Mouse (Mus musculus): ENCODE data around the gene Popdc3.
"Not testable (repeated sequence)": the region's sequence is repeated elsewhere in the genome, so short reads cannot be mapped to it uniquely, and the experiment has no call there.

The Popdc3 gene

DNA sequence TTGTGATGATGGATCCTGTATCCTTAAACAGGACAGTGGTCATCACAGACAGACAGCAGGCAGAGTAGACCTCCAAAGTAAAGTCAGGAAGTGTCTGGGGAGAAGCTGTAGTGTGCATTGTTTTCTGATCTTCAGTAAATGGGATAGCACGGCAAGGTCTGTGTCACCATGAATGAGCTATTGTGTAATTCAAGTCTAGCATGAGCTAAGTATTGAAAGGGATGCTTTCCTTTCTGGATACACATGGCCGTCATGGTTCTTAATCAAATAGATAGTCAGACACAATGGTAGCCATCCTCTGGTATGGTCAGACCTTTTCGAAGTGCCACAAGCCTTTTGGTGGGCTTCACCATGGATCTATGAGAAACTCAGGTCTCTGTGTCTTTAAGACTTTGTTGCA, 142.4 kb downstream of the Popdc3 start:
- no peak for DNase-seq

DNA sequence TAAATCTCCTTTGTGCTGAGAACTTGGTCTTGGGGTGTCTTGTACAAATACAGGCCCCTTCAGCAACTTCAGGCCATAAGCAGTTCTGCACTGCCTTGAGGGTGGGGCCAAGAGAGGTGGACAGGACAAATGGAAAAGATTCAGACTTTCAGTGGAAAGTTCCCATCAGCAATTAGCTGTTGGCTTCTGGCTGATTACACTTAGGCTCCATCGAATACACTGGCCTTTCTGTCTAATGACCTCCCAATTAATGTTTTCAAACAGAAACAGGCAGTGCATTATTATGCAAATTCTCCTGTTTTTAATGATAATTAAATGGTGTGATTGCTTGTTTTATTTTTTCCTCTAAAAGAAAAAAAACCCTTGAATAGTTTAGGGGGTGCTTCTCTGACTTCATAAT, 146.3 kb downstream of the Popdc3 start:
- no peak for DNase-seq

DNA sequence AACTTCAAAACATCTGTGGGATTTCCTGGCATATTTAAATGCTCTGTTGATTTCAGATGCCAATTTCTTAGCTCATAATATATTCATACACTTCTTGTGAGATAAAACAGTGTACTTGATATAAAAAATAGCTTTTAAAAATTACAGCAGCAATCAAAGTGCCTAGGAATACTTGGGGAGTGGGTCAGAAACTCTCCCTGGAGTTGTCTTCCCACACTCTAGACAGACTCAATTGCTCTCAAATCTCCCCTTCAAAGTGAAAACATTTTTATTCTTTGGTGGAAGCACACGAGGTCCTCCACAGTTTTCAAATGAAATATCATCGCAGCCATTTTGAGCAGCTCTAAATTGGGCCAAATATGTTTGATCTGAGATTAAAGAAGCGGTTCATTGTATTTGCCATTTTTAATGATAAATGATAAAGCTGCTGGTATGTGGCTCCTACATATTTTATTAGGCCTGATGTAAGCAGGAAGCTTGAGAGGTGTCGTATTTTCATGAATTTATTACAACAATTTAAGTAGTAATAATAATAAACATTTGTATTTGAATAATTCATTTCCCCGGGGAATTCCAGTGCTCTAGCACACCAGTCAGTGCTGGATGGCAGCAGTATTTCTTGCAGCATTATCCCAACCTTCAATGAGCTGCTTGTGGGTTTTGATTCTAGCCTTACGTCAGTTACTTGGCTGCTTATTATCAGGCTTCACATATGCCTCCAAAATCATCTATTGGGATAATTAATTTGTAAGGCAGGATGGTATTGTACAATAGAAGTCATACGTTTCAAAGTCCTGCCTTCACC, 150.5 kb downstream of the Popdc3 start:
- DNase-seq, result no peak

DNA sequence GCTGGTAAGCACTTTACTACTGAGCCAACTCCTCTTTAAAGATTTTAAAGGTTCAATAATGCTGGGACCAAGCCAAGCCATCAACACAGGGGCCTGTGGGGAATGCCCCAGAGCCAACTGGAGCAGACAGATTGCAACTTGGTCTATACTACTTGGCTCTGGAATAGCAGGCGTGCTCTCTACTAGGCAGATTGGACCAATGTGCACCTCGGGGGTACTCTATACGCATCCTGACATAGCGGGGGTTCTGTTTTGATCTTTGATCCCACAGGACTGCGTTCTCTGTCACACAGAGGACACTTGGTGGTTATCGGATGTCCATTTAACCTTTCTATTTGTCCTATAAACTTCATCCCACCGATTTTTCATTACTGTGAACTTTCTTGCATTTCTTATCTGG, 157.0 kb downstream of the Popdc3 start:
- DNase-seq, result no peak

DNA sequence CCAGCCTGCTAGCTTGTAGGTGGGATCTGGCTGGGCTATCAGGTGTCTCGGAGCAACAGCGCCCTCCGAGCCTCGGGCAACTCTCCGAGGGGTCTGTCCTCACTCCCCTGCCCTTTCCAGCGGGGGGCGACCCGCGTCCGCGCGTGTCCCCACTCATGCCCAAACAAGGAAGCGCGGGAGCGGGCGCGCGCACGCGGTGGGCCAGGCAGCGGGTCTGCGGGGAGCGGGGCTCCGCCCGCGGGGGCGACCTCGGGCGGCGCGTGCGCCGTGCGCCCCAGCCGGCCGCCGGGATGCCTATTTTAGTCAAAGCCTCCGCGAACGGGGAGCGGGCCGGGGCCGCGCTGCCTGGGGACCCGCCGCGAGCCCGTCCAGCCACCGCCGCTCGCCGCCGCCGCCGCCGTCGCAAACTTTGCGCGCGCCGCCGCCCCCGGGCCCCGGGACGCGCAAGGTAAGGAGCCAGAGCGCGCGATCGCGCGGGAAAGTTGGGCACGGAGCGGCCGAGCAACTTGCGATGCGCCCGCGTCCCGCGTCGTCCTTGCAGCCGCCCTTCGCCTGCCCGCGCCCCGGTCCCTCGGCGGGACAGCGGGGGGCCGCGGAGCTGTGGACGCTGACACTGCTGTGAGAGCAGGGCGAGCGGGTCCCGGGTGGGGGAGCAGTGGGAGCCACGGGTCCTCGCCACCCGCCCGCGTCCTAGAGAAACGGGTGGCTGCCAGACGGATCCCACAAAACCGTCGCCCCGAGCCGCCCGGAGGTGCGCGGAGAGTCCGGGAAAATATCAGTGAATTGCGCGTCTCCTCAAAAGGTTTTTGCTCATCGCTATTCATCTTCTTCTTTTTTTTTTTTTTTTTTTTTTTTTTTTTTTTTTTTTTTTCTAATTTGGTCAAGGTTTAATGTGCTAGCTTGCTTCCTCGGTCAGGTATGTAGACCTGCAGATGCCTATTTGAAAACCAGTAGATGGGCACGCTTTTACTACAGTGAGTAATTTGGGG, 157.8 kb downstream of the Popdc3 start, which contains the start of gene Bves:
TSS of gene Bves (plus strand) at position 339 of the 989 bp plus-strand sequence.
- no peak for DNase-seq

DNA sequence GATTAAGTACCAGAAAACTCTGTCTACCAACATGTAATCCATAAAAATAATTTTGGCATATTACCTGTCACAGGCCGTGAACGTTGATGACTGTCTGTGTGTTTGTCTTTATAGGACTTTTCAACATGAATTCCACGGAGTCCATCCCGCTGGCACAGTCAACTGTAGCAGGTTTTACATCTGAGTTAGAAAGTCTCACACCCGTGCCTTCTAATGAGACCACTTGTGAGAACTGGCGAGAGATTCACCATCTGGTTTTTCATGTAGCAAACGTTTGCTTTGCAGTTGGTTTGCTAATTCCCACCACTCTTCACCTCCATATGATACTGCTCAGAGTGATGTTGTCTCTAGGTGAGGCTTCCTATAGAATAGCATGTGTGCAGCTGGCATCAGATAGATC, 161.2 kb downstream of the Popdc3 start:
- DNase-seq, result no peak

DNA sequence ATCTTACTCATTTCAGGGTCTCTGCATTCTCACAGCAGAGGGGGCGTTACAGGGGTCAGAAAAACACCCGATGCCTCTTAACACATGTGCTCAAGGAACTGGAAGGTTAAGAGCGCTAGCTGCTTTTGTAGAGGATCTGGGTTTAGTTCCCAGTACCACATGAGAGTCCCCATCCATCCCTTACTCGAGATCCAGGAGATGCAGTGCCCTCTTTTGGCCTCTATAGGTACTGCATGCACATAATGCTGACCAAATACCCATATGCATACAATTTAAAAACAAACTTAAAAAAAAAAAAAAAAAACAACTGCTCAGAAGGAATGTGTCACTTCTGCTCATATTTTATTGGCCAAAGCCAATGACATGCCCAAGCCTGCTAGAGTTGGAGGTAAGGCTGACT, 166.5 kb downstream of the Popdc3 start:
- no peak for DNase-seq

DNA sequence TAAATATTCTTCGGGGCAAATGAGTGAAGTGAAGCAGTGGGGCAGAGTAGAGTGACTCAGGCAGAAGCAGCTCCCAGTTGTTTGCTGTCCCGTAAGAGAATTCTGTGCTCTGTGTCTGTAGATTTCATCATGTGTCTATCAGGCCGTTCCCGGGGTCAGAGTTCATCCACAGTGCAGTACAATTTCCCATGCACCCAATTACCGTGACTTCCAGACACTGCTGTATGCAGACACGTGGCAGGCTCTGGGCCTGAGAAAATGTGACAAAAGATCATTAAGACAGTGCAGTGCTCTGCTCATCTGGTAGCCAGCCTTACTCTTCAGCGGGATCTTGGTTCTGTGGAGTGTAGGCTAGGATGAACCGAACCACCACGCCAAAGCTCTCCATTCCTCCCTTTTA, 167.3 kb downstream of the Popdc3 start:
- no peak for DNase-seq

DNA sequence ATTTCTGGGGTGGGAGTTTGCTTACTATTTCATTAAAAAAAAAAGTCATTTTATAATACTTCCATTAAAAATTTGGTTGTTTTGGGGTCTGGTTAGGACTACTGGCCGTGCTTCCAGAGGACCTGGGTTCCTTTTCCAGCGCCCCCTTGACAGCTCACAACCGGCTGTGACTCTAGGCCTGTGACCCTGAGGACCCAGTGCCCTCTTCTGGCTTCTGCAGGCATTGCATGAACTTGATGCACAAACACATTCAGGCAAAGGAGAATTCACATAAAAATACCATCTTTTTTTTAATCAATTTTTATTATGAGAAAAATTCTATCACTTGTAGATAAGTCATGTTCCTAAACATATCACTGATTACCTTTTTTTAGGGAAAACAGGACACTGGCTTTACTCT, 170.2 kb downstream of the Popdc3 start:
- not testable (repeated sequence) for DNase-seq

DNA sequence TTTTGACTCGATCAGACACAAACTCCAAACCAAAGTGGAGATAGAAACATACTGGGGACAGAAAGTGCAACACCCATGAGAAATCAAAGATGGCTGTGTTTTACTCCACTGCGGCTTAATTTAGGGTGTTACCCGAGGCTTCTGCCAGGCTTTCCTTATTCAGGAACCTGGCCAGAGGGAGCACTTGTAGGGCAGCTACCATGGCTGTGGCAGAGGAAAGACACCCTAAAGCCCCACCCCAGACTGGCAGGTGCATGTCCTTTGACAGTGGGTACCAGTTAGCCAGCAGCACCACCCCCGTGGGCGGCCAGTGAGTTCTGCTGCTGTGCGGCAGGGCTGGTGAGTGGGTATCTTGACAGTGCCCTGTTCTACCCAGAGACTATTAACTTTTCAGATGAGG, 178.2 kb downstream of the Popdc3 start:
- no peak for DNase-seq

DNA sequence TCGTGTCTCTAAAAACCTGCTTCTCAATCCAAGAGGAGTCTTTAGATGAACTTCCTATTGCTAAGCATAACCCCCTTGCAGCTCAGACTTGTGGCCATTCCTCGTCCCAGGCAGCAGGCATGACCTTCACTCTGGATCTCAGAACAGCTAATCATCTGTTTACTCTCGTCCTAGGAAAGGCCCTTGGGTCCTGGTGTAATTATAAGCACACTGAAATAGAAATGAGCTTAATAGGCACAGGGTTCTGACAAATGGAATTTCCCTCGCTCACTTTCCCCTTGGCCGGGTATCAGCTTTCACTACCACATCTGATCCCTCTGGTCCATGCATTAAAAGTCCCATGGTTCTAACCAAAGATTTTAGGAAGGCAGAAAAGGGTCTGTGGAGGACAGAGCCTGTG, 185.5 kb downstream of the Popdc3 start:
- no peak for DNase-seq

DNA sequence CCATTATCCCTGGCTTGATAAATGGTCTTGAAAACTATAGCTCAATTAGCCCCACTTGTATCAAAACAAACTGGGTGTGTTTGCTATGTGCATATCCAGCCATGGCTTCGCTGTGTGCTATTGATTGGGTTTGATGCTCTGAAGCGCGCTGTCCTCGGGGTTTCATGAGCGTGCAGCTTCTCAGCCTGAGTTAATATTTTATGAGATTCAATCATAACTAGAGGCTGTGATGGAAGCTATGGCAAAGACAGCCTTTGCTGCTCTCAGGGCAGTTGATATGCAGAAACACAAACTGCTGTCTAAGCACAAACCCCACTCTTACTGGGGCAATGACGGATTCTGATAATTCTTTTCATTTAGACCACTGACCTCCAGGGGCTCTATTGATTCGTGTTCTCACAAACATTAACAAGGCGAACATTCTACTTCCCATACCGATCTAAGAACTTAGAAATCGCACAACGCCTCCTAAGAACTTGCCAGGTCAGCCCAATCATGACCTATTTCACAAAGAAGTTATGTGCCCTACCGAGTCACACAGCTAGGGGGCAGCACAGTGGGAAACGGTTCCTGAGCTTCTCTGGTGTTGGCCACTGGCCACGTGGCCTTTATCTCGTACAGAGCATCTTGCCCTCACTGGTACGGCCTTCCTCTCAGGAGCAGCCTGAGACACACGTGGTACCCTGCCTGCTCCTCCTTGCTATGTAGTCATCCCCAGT, 189.2 kb downstream of the Popdc3 start:
- DNase-seq, result no peak
